Mouse (Mus musculus) heart, adult 18-20 months (tissue): ENCODE data around the gene Faiml. TPM values are rescaled to one million over a fixed set of nuclear protein-coding genes. Genes with fewer than 3 reads are reported as not detected.

Experiments
- DNase-seq, 2 experiments: peaks; one replicate each; pipeline ENCODE4 v3.0.0; 2021 to 2022; ENCODE audit warnings: mixed read lengths in 1 of 2
- total RNA-seq, 2 experiments: library from RNA; stranded (reverse); gene quantifications; 2 replicates each; pipeline ENCODE4 v1.2.3; 2021

Gene Faiml
- total RNA-seq, 2 experiments from 2014 or later: not detected

- peak; percentile 8 to 16 for DNase-seq
These were observed 56.8 kb downstream of the Faiml start for GRCm38 (mm10) chr9:99180272-99180671.

Other genes with a start within 250 kb of the Faiml start
- under 1 TPM in 1 of 2 experiments, not detected in 1; 0.18 TPM for gene Gm1123, start 201.5 kb downstream of the Faiml start, total RNA-seq
- 10 to 100 TPM in 1 of 2 experiments, 1 to 10 TPM in 1; 9.4 to 10.7 TPM for gene Pik3cb, start 96.6 kb downstream of the Faiml start, total RNA-seq
- 1 to 10 TPM; 6.8 to 7.3 TPM for gene Cep70, start 6.1 kb upstream of the Faiml start, total RNA-seq
- gene Esyt3, start 121.3 kb upstream of the Faiml start, total RNA-seq: under 1 TPM; 0.36 to 0.40 TPM
- 1 to 10 TPM; 6.2 to 7.1 TPM for gene Mras, start 200.1 kb upstream of the Faiml start, total RNA-seq
- gene Nme9, start 214.2 kb upstream of the Faiml start, total RNA-seq: under 1 TPM in 1 of 2 experiments, not detected in 1; 0.85 TPM